ENCODE assay signal across 37 mouse cellular contexts in the genomic region with DNA sequence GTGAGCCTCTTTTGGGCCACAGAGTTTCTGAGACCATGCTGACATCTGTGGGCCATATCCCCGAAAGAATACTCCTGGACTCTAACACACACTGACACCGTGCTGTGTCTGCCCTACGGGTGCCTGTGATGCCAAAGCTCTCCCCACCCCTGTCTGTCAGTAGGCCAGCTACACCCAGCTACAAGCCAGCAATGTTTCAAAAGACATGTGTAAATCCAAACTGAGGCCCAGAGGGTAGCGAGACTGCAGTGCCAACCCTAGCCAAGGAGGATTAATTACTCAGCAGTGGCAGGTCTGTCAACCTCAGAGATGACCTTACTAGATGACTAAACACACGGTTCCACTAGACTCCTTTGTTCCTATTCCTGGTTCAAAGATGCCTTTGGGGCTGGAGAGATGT. TPM values are rescaled to one million over a fixed set of nuclear protein-coding genes. Genes with fewer than 3 reads are reported as not detected.
DNase-seq lines count a peak whose midpoint lies in the region; ATAC-seq and TF ChIP-seq lines count a peak whose summit lies in the region.
"Had no signal": no experiment of that assay in that cellular context is flagged by ENCODE, and none has a peak within 500 bp of the region (broad histone marks: within the 10 kb centered on the region; RNA-seq: fewer than 3 reads in every experiment).

No protein-coding gene starts in this region.

- H3K4me1 ChIP-seq in lung, embryonic 15.5 days: 0 out of 2 replicates have a peak, but pooled peaks cover 4% of the 10 kb centered on the region
- H3K4me1 ChIP-seq in stomach, postnatal 0 days (replicated peaks; ENCODE audit: control insufficient read depth, insufficient read depth): no peaks in the 10 kb centered on the region
- H3K4me1 ChIP-seq: hindbrain, embryonic 13.5 days; neural tube, embryonic 12.5 days had no signal

- DNase-seq in gastrocnemius, adult 2 months: peak; percentile 42
- no peak for DNase-seq in gastrocnemius, postnatal 4 days (ENCODE audit: low spot score in 2 of 2)
- DNase-seq in lung, postnatal 25 days (ENCODE audit: low spot score): no peak
- peak; percentile 54 for DNase-seq in adipocyte (ENCODE audit: low spot score)
- peak; percentile 21 for DNase-seq in skeletal muscle tissue, adult 2 months (ENCODE audit: low read depth, low spot score)
- DNase-seq in stomach, postnatal 0 days (ENCODE audit: low spot score): no peak
- DNase-seq in thymus, adult 18-20 months: no peak
- DNase-seq: cerebellum, adult 8-10 months; cerebellum, postnatal 25 days; gastrocnemius, postnatal 10 days; heart, postnatal 36 days; kidney, adult 9 months; kidney, postnatal 10 days; layer of hippocampus, adult 9-11 months; lung, embryonic 14.5 days; lung, postnatal 36 days; right cerebral cortex, postnatal 4 days; thymus, postnatal 14 days had no signal

- intact Hi-C loops in gastrocnemius, adult 2 months (cut with DNase I): no loop called here

- peak overlapping the region; percentile 38; the same call in 1 of the 2 replicates for H3K27ac ChIP-seq in gastrocnemius, adult 2 months
- no peak overlapping the region for H3K27ac ChIP-seq in lung, embryonic 15.5 days
- H3K27ac ChIP-seq in stomach, postnatal 0 days (replicated peaks): no peak overlapping the region
- H3K27ac ChIP-seq: forebrain, embryonic 15.5 days; hindbrain, embryonic 13.5 days; limb, embryonic 12.5 days; liver, embryonic 15.5 days; neural tube, embryonic 12.5 days had no signal

- no peak for TF ChIP-seq CTCF in gastrocnemius, adult 2 months (IDR thresholded peaks at IDR 0.05)
- TF ChIP-seq CTCF in stomach, postnatal 0 days (IDR thresholded peaks at IDR 0.05; ENCODE audit: low read depth): no peak

- H3K27me3 ChIP-seq in lung, embryonic 15.5 days: no peaks in the 10 kb centered on the region
- H3K27me3 ChIP-seq in stomach, postnatal 0 days (ENCODE audit: control insufficient read depth, insufficient read depth, low read length): no peaks in the 10 kb centered on the region
- H3K27me3 ChIP-seq: forebrain, embryonic 15.5 days; hindbrain, embryonic 13.5 days; limb, embryonic 12.5 days; liver, embryonic 15.5 days; neural tube, embryonic 12.5 days had no signal

- TF ChIP-seq EP300 in stomach, postnatal 0 days (optimal IDR thresholded peaks at IDR 0.05): no peak

- 67% methylated on average over 5 of the region's 5 CpGs for WGBS in lung, embryonic 15.5 days
- WGBS in stomach, postnatal 0 days: 62% methylated on average over 5 of the region's 5 CpGs

- no peaks in the 10 kb centered on the region for H3K36me3 ChIP-seq in lung, embryonic 15.5 days
- H3K36me3 ChIP-seq in stomach, postnatal 0 days (ENCODE audit: control insufficient read depth, insufficient read depth, low read length): no peaks in the 10 kb centered on the region
- H3K36me3 ChIP-seq: forebrain, embryonic 15.5 days; hindbrain, embryonic 13.5 days; limb, embryonic 12.5 days; liver, embryonic 15.5 days; neural tube, embryonic 12.5 days had no signal

- ATAC-seq in lung, embryonic 15.5 days (ENCODE audit: borderline replicate concordance, extremely low read depth, low FRiP score, low TSS enrichment): 0 out of 2 replicates have a peak, but pooled peaks have one; percentile 29
- no peak for ATAC-seq in stomach, postnatal 0 days (ENCODE audit: low FRiP score, low TSS enrichment)
- ATAC-seq: forebrain, embryonic 15.5 days; intestine, postnatal 0 days had no signal

- H3K4me2 ChIP-seq in lung, embryonic 15.5 days: no peak overlapping the region
- no peak overlapping the region for H3K4me2 ChIP-seq in stomach, postnatal 0 days (replicated peaks; ENCODE audit: low read depth)
- H3K4me2 ChIP-seq: forebrain, embryonic 15.5 days; hindbrain, embryonic 13.5 days; limb, embryonic 12.5 days; liver, embryonic 15.5 days; lung, embryonic 14.5 days; midbrain, embryonic 11.5 days; neural tube, embryonic 12.5 days had no signal

- H3K9me3 ChIP-seq in lung, embryonic 15.5 days: no peaks in the 10 kb centered on the region
- no peaks in the 10 kb centered on the region for H3K9me3 ChIP-seq in stomach, postnatal 0 days (ENCODE audit: control insufficient read depth, low read length)
- H3K9me3 ChIP-seq: forebrain, embryonic 15.5 days; G1E; hindbrain, embryonic 13.5 days; limb, embryonic 12.5 days; liver, embryonic 15.5 days; neural tube, embryonic 12.5 days had no signal

- no peak overlapping the region for H3K4me3 ChIP-seq in gastrocnemius, adult 2 months
- no peak overlapping the region for H3K4me3 ChIP-seq in lung, embryonic 15.5 days
- no peak overlapping the region for H3K4me3 ChIP-seq in stomach, postnatal 0 days (ENCODE audit: low read depth, low read length)
- H3K4me3 ChIP-seq: forebrain, embryonic 15.5 days; hindbrain, embryonic 13.5 days; limb, embryonic 12.5 days; liver, embryonic 15.5 days; neural tube, embryonic 12.5 days had no signal

- H3K9ac ChIP-seq in lung, embryonic 15.5 days: no peak overlapping the region
- H3K9ac ChIP-seq in stomach, postnatal 0 days (ENCODE audit: low read length): no peak overlapping the region
- H3K9ac ChIP-seq: forebrain, embryonic 15.5 days; hindbrain, embryonic 13.5 days; limb, embryonic 12.5 days; liver, embryonic 15.5 days; lung, embryonic 14.5 days; neural tube, embryonic 12.5 days had no signal

RNA-seq across cellular contexts. Expression of a gene that starts 17.2 kb away (rescaled TPM):
- total RNA-seq in gastrocnemius, adult 2 months (2021): 100 to 1,000 TPM; 102 to 105 TPM
- total RNA-seq in gastrocnemius, postnatal 4 days (2021): 100 to 1,000 TPM; 185 to 230 TPM
- 342 and 365 TPM in 2 replicates for polyA plus RNA-seq in lung, embryonic 15.5 days (2015; fragmentation: Nextera tagmentation; extraction: Ambion mirVana)
- polyA plus RNA-seq in stomach, postnatal 0 days (2015; fragmentation: Nextera tagmentation; extraction: Ambion mirVana): 198 and 202 TPM in 2 replicates

RNA-seq across cellular contexts. Expression of a gene that starts 49.7 kb away (rescaled TPM):
- total RNA-seq in gastrocnemius, adult 2 months (2021): not detected
- total RNA-seq in gastrocnemius, postnatal 4 days (2021): not detected
- polyA plus RNA-seq in lung, embryonic 15.5 days (2015; fragmentation: Nextera tagmentation; extraction: Ambion mirVana): 0.17 TPM in 1 of 2 replicates, not detected in the other
- 0.52 and 0.56 TPM in 2 replicates for polyA plus RNA-seq in stomach, postnatal 0 days (2015; fragmentation: Nextera tagmentation; extraction: Ambion mirVana)
- total RNA-seq: G1E; gastrocnemius, postnatal 10 days; heart, postnatal 36 days; left cerebral cortex, adult 18-20 months; left cerebral cortex, postnatal 25 days; liver, adult 2 months; megakaryocyte, adult 5-6 weeks had no signal
- polyA plus RNA-seq: embryonic facial prominence, embryonic 11.5 days; G1E; heart, embryonic 16.5 days; hindbrain, embryonic 13.5 days; limb, embryonic 12.5 days; liver, adult 2 months; liver, embryonic 15.5 days; lung, embryonic 14.5 days; midbrain, embryonic 11.5 days; stomach, embryonic 14.5 days had no signal

RNA-seq across cellular contexts. Expression of a gene that starts 49.8 kb away (rescaled TPM):
- total RNA-seq in gastrocnemius, adult 2 months (2021): not detected
- total RNA-seq in gastrocnemius, postnatal 4 days (2021): not detected
- polyA plus RNA-seq in lung, embryonic 15.5 days (2015; fragmentation: Nextera tagmentation; extraction: Ambion mirVana): not detected in 2 replicates
- polyA plus RNA-seq in stomach, postnatal 0 days (2015; fragmentation: Nextera tagmentation; extraction: Ambion mirVana): not detected in 2 replicates
- total RNA-seq: gastrocnemius, postnatal 10 days; heart, postnatal 36 days; left cerebral cortex, adult 18-20 months; left cerebral cortex, postnatal 25 days; liver, adult 2 months; megakaryocyte, adult 5-6 weeks had no signal
- polyA plus RNA-seq: embryonic facial prominence, embryonic 11.5 days; forebrain, embryonic 15.5 days; G1E; heart, embryonic 16.5 days; hindbrain, embryonic 13.5 days; intestine, postnatal 0 days; large intestine, adult 2 months; limb, embryonic 12.5 days; liver, adult 2 months; liver, embryonic 15.5 days; lung, embryonic 14.5 days; midbrain, embryonic 11.5 days; midbrain, embryonic 16.5 days; neural tube, embryonic 12.5 days; stomach, embryonic 14.5 days; urinary bladder, adult 2 months had no signal

Comparison
In these comparisons a context has a peak if more than half of its experiments do, and no peak if none do; other contexts are left out.
1. DNase-seq: peak in gastrocnemius, adult 2 months (single experiment), adipocyte (single experiment) and skeletal muscle tissue, adult 2 months (single experiment); none in gastrocnemius, postnatal 4 days (0 of 2), lung, postnatal 25 days (single experiment), stomach, postnatal 0 days (single experiment) and thymus, adult 18-20 months (0 of 2).